Mouse (Mus musculus) embryo, embryonic 11 days (tissue): ENCODE measurements around the gene Folr1.

Source experiments
- DNase-seq: peaks from one replicate; pipeline ENCODE4 v3.0.0-alpha.2; 2015

The Folr1 gene

GRCm38 (mm10) chr7:101831437-101831836 is 39.2 kb downstream of the Folr1 start:
- DNase-seq = no peak

DNA sequence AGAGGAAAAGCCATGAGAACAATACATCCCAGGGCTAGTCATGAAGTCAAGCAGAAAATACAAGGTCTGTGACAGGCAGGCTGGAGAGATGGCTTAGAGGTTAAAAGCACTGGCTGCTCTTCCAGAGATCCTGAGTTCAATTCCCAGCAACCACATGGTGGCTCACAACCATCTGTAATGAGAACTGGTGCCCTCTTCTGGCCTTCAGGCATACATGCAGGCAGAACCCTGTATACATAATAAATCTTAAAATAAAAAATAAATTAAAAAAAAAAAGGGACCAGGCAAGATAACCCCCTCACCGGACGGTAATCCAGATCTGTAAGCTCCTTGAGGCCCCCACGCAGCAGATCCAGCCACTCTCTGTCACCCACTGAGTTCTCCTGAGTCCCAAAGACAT is 40.2 kb downstream of the Folr1 start:
- DNase-seq = no peak

- no peak for DNase-seq
These were observed 46.6 kb downstream of the Folr1 start for GRCm38 (mm10) chr7:101823758-101824630.

GRCm38 (mm10) chr7:101822836-101823757 is 47.5 kb downstream of the Folr1 start:
- peak; percentile 67 for DNase-seq

- peak; percentile 88 for DNase-seq
These were observed 48.8 kb downstream of the Folr1 start for GRCm38 (mm10) chr7:101821571-101822501.

GRCm38 (mm10) chr7:101820295-101821030 is 50.1 kb downstream of the Folr1 start:
- DNase-seq = peak; percentile 65

GRCm38 (mm10) chr7:101817861-101818401 is 52.7 kb downstream of the Folr1 start, which contains the start of gene Phox2a:
TSS of gene Phox2a (plus strand) at chr7:101818313.
- peak; percentile 45 for DNase-seq
